Mouse (Mus musculus): ENCODE measurements around the gene Mta1. TPM values are rescaled to one million over a fixed set of nuclear protein-coding genes. Genes with fewer than 3 reads are reported as not detected.

Gene Mta1
- 61.7 and 146 TPM in 2 replicates for polyA plus RNA-seq (2012; rRNA removed; ENCODE audit: low replicate concordance)

GRCm38 (mm10) chr12:113097749-113098281 lies at the start of gene Mta1:
Gene Mta1, plus strand, starts transcription at chr12:113098278.

GRCm38 (mm10) chr12:113074329-113075062 lies 23.6 kb upstream of the Mta1 start, which contains the start of gene Tex22:
Gene Tex22, plus strand, starts transcription at chr12:113074502.

GRCm38 (mm10) chr12:113139908-113140615 lies 42.0 kb downstream of the Mta1 start, which contains the start of gene Crip2:
Gene Crip2, plus strand, starts transcription at chr12:113140236.

GRCm38 (mm10) chr12:113146112-113147057 lies 48.3 kb downstream of the Mta1 start, which contains the start of gene Crip1:
Gene Crip1, plus strand, starts transcription at chr12:113146316.

GRCm38 (mm10) chr12:113155887-113156539 lies 57.9 kb downstream of the Mta1 start, which contains the start of gene Tedc1:
Gene Tedc1, plus strand, starts transcription at chr12:113156421.

GRCm38 (mm10) chr12:113185442-113186291 lies 87.6 kb downstream of the Mta1 start, which contains the start of gene Tmem121:
Gene Tmem121, plus strand, starts transcription at chr12:113185930.

Other genes with a start within 250 kb of the Mta1 start
- 46.4 and 48.6 TPM in 2 replicates for gene Gpr132, start 230.1 kb upstream of the Mta1 start, polyA plus RNA-seq (2012; rRNA removed; ENCODE audit: low replicate concordance)
- gene Jag2, start 168.5 kb upstream of the Mta1 start, polyA plus RNA-seq (2012; rRNA removed; ENCODE audit: low replicate concordance), result 32.8 and 44.7 TPM in 2 replicates
- 31.3 and 33.2 TPM in 2 replicates for gene Nudt14, start 156.2 kb upstream of the Mta1 start, polyA plus RNA-seq (2012; rRNA removed; ENCODE audit: low replicate concordance)
- 26.8 and 124 TPM in 2 replicates for gene Btbd6, start 121.8 kb upstream of the Mta1 start, polyA plus RNA-seq (2012; rRNA removed; ENCODE audit: low replicate concordance)
- gene Brf1, start 97.6 kb upstream of the Mta1 start, polyA plus RNA-seq (2012; rRNA removed; ENCODE audit: low replicate concordance), result 55.7 and 134 TPM in 2 replicates
- 57.6 and 59.4 TPM in 2 replicates for gene Pacs2, start 83.8 kb upstream of the Mta1 start, polyA plus RNA-seq (2012; rRNA removed; ENCODE audit: low replicate concordance)
- 0.27 and 0.31 TPM in 2 replicates for gene Tex22, start 23.8 kb upstream of the Mta1 start, polyA plus RNA-seq (2012; rRNA removed; ENCODE audit: low replicate concordance)
- 324 and 338 TPM in 2 replicates for gene Crip2, start 42.0 kb downstream of the Mta1 start, polyA plus RNA-seq (2012; rRNA removed; ENCODE audit: low replicate concordance)
- 673 and 1,071 TPM in 2 replicates for gene Crip1, start 48.0 kb downstream of the Mta1 start, polyA plus RNA-seq (2012; rRNA removed; ENCODE audit: low replicate concordance)
- 5.6 and 11.1 TPM in 2 replicates for gene Tedc1, start 58.1 kb downstream of the Mta1 start, polyA plus RNA-seq (2012; rRNA removed; ENCODE audit: low replicate concordance)
- gene Tmem121, start 87.7 kb downstream of the Mta1 start, polyA plus RNA-seq (2012; rRNA removed; ENCODE audit: low replicate concordance), result 1.1 and 3.0 TPM in 2 replicates